Mouse (Mus musculus) hindbrain, embryonic 10.5 days (tissue): ENCODE data around the gene Fgf22. TPM values are rescaled to one million over a fixed set of nuclear protein-coding genes. Genes with fewer than 3 reads are reported as not detected.
A peak's percentile ranks its signal among the peaks of the same experiment; 100 is the strongest.

Experiments
- DNase-seq: peaks from one replicate; pipeline ENCODE4 v3.0.0-alpha.2; 2017; ENCODE audit warnings: low spot score
- H3K27ac ChIP-seq: fragments of 300-500 bp; sonication (generic); 2 replicates; pipeline ENCODE4 v1.5.1; 2016; ENCODE audit warnings: mild to moderate bottlenecking, moderate library complexity
- H3K27me3 ChIP-seq: fragments of 300-500 bp; sonication (generic); 2 replicates; pipeline ENCODE4 v1.6.1; 2016; ENCODE audit warnings: mild to moderate bottlenecking; ENCODE audit not compliant: poor library complexity, insufficient read depth, severe bottlenecking
- H3K36me3 ChIP-seq: fragments of 300-500 bp; sonication (generic); 2 replicates; pipeline ENCODE4 v1.6.1; 2016; ENCODE audit warnings: mild to moderate bottlenecking, moderate library complexity
- H3K4me1 ChIP-seq: fragments of 300-500 bp; sonication (generic); replicated peaks from 2 replicates; pipeline ENCODE4 v1.6.1; 2016; ENCODE audit warnings: mild to moderate bottlenecking
- H3K4me3 ChIP-seq: fragments of 300-500 bp; sonication (generic); 2 replicates; pipeline ENCODE4 v1.5.1; 2016; ENCODE audit warnings: mild to moderate bottlenecking, moderate library complexity
- H3K9me3 ChIP-seq: fragments of 300-500 bp; sonication (generic); 2 replicates; pipeline ENCODE4 v1.6.1; 2016; ENCODE audit warnings: mild to moderate bottlenecking, moderate library complexity
- WGBS: fragments of 180-500 bp; shearing (Covaris S2); methylation state at CpG from one replicate; pipeline ENCODE4 v1.1.7; 2016; 5-methylcytosine and 5-hydroxymethylcytosine counted together
- polyA plus RNA-seq: library from polyadenylated mRNA; unstranded; fragments of >200 nt; fragmentation: Nextera tagmentation; extraction: Ambion mirVana; gene quantifications from 2 replicates; pipeline ENCODE4 v1.2.1, GENCODE M21; 2016

Fgf22 gene
- polyA plus RNA-seq, 1 experiment from 2014 or later = 0.55 TPM

DNA sequence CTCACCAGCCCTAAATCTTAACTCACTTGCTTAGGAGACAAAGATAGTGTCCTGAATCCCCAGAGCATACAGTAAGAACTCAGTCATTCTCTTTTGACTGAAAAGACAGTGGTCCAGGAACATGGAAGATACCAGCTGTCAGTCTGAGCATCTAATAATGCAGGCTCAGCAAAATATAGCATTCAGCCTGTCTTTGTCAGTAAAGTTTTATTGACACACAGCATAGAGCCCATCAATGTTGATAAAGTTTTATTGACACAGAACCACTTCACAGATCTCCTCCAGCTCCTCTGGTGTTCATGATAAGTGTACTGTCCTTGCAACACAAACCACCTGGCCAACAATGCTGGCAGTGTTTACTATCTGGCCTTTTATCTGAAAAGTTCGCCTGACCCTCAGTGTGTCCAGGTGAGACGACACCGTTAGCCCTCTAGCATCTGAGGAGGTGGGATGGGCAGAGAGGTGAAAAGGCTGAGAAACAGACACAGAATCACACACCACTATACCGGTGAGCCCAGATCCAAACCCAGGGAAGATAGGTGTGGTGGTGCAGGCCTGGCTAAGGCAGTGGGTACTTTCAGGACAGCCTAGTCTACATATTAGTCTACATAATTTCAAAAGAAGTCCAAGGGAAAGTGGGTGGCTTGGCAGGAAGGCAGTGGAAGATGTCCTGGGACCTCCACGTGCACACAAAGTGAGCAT, 37.6 kb downstream of the Fgf22 start:
- Histone ChIP-seq H3K36me3 (peaks cover 6% of the 10 kb centered on the region), H3K4me3 (peak overlapping the region; percentile 96; the same call in 1 of the 2 replicates), H3K4me1 (peaks cover 38% of the 10 kb centered on the region), H3K9me3 (no peaks in the 10 kb centered on the region), H3K27me3 (no peaks in the 10 kb centered on the region; the same call in 1 of the 2 replicates), H3K27ac (peak overlapping the region; percentile 99; the same call in 1 of the 2 replicates)
- WGBS = 80% methylated on average over 5 of the region's 5 CpGs
- no peak for DNase-seq

DNA sequence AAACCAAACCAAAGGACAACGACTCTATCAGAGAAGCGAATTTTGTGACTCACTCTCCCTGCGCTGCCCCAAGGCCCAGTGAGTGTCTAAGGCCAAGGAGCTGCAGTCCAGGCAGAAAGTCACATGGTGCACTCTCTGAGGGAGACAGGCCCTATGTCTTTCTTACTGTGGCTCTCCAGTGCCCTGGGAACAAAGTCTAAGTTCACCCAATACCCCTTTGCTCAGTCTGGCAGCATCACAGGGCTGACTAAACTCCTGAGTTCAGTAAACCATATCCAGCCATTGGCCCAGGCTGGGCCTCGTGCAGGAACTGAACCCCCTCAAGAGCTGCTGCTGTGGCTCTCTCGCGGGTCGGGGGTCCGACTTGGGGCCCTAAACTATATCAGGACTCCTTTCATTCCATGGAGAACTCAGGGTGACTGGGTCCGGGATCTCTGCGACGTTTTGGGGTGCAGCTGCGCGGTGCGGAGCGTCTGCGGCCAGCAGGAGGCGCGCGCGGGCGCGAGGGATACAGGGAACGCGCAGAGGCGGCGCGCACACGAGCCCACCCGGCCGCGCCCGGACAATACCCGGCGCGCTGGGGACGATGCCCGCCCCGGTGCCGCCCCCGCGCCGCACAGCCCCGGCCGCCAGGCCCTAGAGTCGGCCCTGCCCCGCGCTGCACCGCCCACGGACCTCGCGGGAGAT, 38.3 kb downstream of the Fgf22 start, which contains the start of gene Palm:
Palm (plus strand) TSS at position 522 of the 687 bp plus-strand sequence.
- H3K4me3 ChIP-seq = peak within 1 kb of the TSS; percentile 96
- H3K27me3 ChIP-seq = no peaks in the 10 kb centered on the region
- H3K36me3 ChIP-seq = peaks cover 7% of the 10 kb centered on the region
- peak within 1 kb of the TSS; percentile 99 for H3K27ac ChIP-seq
- H3K9me3 ChIP-seq = no peaks in the 10 kb centered on the region
- DNase-seq = peak; percentile 82
- peaks cover 44% of the 10 kb centered on the region for H3K4me1 ChIP-seq
- WGBS = 5% methylated on average over 51 of the region's 51 CpGs

DNA sequence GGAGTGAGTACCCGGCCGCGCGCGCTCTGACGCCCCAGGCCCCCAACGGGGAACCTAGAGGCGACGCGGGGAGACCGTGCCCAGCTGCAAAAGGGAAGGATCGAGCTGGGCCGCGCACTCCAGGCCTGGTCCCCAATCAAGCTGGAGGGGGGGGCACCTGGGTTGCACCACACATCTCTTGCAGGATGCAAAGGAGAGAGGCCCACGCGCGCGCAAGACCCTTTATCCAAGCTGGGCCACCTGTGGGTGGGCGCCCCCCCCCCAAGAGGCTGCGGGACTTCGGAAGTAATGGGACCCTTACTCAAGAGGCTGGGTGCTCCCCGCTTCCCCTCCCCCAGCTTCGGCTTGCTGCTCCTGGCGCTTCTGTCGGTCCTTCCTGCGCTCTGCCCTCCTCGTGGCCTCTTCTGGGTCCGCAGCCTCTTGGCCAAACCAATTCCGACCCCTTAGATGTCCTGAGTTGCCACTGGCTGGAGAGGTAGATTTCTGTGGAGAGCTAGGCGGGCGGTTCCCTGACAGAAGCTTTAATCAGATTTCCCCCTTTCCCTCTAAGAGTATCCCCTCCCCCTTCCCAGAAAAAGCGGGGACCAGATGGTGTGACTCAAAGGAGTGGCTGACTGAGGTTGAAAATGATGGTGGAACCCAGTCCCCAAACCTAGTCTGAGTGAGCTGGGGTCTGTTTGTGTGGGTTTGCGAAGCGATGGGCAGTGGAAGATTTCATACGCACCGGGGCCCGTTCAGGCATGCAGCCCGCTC, 39.0 kb downstream of the Fgf22 start:
- peaks cover 10% of the 10 kb centered on the region for H3K36me3 ChIP-seq
- H3K27me3 ChIP-seq = no peaks in the 10 kb centered on the region
- peaks cover 48% of the 10 kb centered on the region for H3K4me1 ChIP-seq
- DNase-seq = peak; percentile 69
- WGBS = 3% methylated on average over 38 of the region's 38 CpGs
- H3K4me3 ChIP-seq = peak overlapping the region; percentile 96
- no peaks in the 10 kb centered on the region for H3K9me3 ChIP-seq
- peak overlapping the region; percentile 99 for H3K27ac ChIP-seq

DNA sequence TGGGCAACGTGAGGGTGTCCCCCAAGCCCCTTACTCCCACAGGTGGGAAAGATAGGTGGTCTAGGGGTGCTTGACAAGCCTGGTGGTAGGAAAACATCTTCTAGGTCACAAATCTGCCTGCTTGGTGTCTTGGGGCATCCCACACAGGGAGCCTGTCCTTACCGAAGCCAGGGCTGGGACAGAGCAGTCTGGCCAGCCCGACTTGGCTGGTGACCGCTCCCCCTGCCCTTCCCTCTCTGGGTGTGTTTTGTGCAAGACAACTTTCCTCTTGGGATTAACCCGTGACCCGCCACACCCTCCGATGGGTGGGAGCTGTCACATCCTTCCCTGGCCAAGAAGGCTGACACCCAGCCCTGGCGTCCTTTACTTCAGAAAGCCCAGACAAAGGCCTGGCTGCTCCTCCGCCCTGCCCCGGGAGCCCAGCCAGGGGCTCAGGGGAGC, 39.6 kb downstream of the Fgf22 start:
- 6% methylated on average over 10 of the region's 10 CpGs for WGBS
- DNase-seq = peak; percentile 56
- Histone ChIP-seq H3K36me3 (peaks cover 13% of the 10 kb centered on the region), H3K27ac (peak overlapping the region; percentile 99), H3K4me1 (peaks cover 48% of the 10 kb centered on the region), H3K9me3 (no peaks in the 10 kb centered on the region), H3K27me3 (no peaks in the 10 kb centered on the region), H3K4me3 (peak overlapping the region; percentile 96)

DNA sequence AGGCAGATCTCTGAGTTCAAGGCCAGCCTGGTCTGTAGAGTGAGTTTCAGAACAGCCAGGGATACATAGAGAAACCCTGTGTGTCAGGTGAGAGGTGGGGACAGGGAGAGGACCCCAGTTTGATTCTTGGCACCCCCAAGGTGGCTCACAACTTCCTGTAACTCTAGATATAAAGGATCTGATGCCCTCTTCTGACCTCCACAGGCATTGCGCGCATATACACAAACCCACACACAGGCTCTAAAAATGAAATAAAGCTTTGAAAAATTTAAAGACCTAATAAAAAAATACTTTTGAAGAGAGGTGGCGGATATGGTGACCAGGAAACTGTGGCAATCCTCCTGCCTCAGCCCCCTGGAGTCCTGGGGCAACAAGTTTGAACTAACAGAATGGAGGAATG, 41.0 kb downstream of the Fgf22 start:
- Histone ChIP-seq H3K27me3 (no peaks in the 10 kb centered on the region), H3K36me3 (peaks cover 26% of the 10 kb centered on the region), H3K4me3 (0 out of 2 replicates have a peak overlapping the region, but pooled peaks have one; percentile 9), H3K27ac (no peak overlapping the region), H3K4me1 (peaks cover 48% of the 10 kb centered on the region), H3K9me3 (no peaks in the 10 kb centered on the region)
- no peak for DNase-seq
- 98% methylated on average over 3 of the region's 3 CpGs for WGBS

DNA sequence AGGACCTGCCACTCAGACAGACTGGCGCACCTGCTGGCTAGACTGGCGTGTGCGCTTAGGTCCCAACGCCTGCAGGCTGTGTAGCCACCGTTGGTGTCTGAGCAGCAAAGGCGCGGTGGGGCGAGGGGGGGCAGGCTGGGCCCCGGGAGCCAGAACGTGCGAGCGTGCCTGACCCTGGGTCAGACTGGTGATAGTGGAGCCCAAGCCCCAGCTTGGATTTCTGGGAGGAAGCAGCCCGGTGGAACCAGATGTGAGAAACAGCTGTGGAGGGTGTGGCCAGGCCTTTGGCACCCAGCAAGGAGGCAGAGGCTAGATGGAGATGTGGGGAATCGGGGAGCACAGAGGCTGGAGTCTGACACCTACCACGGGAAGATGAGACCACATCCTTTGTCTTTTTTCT, 42.5 kb downstream of the Fgf22 start:
- H3K4me3 ChIP-seq = 0 out of 2 replicates have a peak overlapping the region, but pooled peaks have one; percentile 12
- 49% methylated on average over 15 of the region's 15 CpGs for WGBS
- peak overlapping the region; percentile 10; the same call in 1 of the 2 replicates for H3K27ac ChIP-seq
- peaks cover 28% of the 10 kb centered on the region for H3K36me3 ChIP-seq
- no peaks in the 10 kb centered on the region for H3K9me3 ChIP-seq
- no peak for DNase-seq
- peaks cover 62% of the 10 kb centered on the region for H3K4me1 ChIP-seq
- H3K27me3 ChIP-seq = no peaks in the 10 kb centered on the region

DNA sequence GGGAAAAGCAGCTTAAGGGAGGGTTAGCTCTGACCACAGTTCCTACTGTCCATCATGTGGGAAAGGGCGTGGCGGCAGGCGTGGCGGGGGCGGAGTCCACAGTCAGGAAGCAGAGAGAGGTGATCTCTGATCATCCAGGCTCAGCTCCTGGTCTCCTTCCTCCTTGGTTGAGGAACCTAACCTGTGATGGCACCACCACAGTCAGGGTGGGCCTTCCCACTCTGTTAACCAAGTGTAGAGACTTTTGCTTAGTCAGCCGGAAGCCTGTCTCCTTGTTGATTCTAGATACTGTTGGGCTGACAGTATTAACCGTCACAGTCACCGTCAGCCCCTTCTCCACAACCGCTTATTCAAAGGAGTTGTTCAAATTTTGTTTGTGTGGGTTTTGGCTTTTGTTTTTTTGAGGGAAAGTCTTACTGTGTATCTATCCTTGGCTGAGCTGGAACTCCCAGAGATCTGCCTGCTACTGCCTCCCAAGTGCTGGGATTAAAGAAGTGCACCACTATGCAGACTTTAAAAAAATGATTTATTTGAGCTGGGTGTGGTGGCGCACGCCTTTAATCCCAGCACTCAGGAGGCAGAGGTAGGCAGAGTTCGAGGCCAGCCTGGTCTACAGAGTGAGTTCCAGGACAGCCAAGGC, 43.5 kb downstream of the Fgf22 start:
- Histone ChIP-seq H3K36me3 (peaks cover 28% of the 10 kb centered on the region), H3K27me3 (no peaks in the 10 kb centered on the region), H3K4me3 (no peak overlapping the region; the same call in 1 of the 2 replicates), H3K27ac (0 out of 2 replicates have a peak overlapping the region, but pooled peaks have one; percentile 4), H3K4me1 (peaks cover 68% of the 10 kb centered on the region), H3K9me3 (no peaks in the 10 kb centered on the region)
- WGBS = 89% methylated on average over 12 of the region's 12 CpGs
- no peak for DNase-seq

DNA sequence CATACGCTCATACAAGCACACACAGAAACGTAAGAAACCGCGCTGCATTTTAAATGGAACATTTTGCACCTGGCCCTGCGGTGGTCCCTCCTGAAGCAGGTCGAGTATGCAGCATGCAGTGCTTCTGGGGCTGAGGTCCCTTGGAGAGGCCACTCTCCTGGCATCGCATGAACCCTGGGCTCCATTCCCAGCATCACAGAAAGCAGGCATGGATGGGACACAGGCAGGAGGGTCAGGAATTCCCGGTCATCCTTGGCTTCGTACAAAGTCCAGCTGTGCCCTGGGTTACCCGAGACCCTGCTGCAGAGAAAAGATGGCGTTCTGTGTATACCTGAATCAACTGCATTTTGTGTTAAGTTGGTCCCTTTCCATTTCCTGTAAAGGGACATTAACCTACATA, 45.6 kb downstream of the Fgf22 start:
- H3K4me1 ChIP-seq = peaks cover 70% of the 10 kb centered on the region
- DNase-seq = no peak
- H3K9me3 ChIP-seq = no peaks in the 10 kb centered on the region
- H3K27ac ChIP-seq = peak overlapping the region; percentile 56; the same call in 1 of the 2 replicates
- peaks cover 28% of the 10 kb centered on the region for H3K36me3 ChIP-seq
- WGBS = 83% methylated on average over 11 of the region's 11 CpGs
- H3K4me3 ChIP-seq = no peak overlapping the region
- H3K27me3 ChIP-seq = no peaks in the 10 kb centered on the region

DNA sequence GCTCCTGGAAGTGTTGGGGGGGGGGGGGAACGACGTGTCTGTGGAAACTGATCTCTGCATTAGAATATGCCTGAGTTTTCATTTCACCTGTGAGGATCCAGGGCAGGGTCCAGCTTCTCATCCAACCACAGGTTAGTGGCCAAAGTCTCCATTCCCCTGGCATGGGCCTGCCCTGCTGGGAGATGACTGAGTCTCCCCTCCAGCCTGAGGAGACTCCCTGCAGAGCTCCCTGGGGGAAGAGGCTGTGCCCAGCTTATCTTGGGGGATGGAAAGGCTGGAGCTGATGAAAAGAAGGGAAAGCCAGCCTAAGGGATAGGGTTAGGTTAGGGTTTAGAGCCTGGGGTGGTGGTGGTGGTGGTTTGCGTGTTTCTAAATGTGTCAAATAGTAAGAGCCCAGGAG, 47.0 kb downstream of the Fgf22 start:
- Histone ChIP-seq H3K36me3 (peaks cover 26% of the 10 kb centered on the region), H3K4me1 (peaks cover 81% of the 10 kb centered on the region), H3K27me3 (no peaks in the 10 kb centered on the region), H3K4me3 (peak overlapping the region; percentile 33), H3K9me3 (no peaks in the 10 kb centered on the region), H3K27ac (peak overlapping the region; percentile 91)
- no peak for DNase-seq
- 30% methylated on average over 3 of the region's 3 CpGs for WGBS

DNA sequence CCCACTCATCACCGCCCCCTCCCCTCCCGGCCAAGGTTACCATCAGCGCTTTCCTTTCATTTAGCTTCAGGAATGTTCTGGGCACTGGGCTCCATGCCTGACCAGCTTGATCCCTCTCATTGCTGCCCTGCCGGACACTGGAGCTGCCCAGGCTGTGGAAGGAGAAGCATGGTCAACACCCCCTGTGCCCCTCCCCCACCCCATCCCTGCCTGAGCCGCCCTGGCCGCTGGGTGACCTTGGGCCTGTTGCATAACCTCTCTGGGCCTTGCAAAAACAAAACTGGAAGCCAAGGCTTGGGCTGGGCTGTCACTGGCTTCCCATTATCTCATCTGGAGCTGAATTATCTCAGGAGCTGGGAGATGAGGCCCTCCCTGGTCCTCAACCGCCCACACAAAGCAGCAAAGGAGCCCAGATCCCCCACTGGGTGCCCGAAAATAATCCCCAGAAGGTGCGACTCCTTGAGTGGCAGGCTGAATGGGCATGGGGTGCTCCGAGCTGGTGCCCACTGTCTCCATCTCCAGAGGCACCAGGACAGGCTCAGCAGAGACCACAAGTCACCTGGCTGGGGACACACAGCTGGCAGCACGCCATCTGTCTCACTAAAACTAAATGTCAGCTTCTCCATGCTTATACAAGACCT, 47.6 kb downstream of the Fgf22 start:
- DNase-seq = peak; percentile 48
- Histone ChIP-seq H3K4me3 (peak overlapping the region; percentile 33), H3K4me1 (peaks cover 83% of the 10 kb centered on the region), H3K27ac (peak overlapping the region; percentile 91), H3K36me3 (peaks cover 33% of the 10 kb centered on the region), H3K27me3 (no peaks in the 10 kb centered on the region), H3K9me3 (no peaks in the 10 kb centered on the region)
- WGBS = 38% methylated on average over 11 of the region's 11 CpGs

DNA sequence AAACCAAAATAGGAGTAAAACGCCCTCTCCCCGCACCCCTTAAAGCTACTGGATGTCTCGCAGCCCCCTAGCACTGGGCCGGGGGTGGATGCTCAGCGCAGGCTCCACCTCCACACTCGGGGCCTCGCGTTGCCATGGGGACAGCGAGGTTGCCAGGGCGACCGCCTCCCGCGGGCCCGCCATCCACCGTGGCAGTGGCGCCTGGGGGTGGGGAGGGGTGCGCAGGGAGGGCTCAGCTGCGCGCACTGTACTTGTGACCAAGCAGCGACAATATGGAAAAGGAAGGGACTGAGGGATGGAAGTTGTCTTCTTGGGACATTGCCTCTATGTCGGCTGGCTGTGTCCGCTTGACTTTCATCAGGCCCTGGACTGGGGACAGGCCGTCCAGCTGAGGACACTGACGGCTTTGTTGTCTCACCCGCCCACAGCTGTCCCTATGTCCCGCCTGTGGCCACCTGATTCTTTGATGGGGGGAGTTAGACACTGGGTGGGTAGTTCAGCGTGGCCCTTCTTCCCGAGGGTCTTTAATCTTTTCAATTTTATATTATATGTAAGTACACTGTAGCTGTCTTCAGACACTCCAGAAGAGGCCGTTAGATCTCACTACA, 48.9 kb downstream of the Fgf22 start:
- Histone ChIP-seq H3K27me3 (no peaks in the 10 kb centered on the region), H3K4me1 (peaks cover 82% of the 10 kb centered on the region), H3K36me3 (peaks cover 44% of the 10 kb centered on the region), H3K9me3 (no peaks in the 10 kb centered on the region), H3K4me3 (peak overlapping the region; percentile 39), H3K27ac (peak overlapping the region; percentile 91)
- peak; percentile 93 for DNase-seq
- WGBS = 5% methylated on average over 29 of the region's 29 CpGs
